Mouse (Mus musculus): Measurements from ENCODE around the gene Rbck1.

DNA sequence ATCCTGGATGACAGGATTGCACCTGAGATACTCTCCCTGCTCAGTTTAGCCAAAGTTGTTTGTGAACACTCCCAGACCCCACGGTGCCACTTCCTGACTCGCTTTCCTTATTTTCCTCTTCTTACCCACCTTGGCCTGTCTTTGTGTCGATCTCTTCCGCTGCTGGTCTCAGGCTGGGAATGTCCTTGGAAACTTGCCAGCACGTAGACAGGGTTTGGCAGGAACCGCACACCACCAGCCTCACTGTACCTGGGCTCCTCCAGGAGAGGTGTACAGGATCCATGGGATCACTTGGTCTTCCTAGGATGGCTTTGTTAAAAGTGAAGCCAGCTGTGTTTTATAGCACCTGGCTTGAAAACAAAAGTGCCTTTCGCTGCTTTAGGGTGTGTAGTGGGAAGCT is 19.5 kb downstream of the Rbck1 start:
- TF ChIP-seq CTCF (IDR thresholded peaks at IDR 0.05) (no peak), POLR2A (IDR thresholded peaks at IDR 0.05; ENCODE audit: insufficient read depth, low read depth, low read length) (no peak), EP300 (IDR thresholded peaks at IDR 0.05; ENCODE audit: insufficient read depth, low read depth, low read length) (no peak)
